Mouse (Mus musculus): ENCODE results near the gene Fkbp9.

The Fkbp9 gene

DNA sequence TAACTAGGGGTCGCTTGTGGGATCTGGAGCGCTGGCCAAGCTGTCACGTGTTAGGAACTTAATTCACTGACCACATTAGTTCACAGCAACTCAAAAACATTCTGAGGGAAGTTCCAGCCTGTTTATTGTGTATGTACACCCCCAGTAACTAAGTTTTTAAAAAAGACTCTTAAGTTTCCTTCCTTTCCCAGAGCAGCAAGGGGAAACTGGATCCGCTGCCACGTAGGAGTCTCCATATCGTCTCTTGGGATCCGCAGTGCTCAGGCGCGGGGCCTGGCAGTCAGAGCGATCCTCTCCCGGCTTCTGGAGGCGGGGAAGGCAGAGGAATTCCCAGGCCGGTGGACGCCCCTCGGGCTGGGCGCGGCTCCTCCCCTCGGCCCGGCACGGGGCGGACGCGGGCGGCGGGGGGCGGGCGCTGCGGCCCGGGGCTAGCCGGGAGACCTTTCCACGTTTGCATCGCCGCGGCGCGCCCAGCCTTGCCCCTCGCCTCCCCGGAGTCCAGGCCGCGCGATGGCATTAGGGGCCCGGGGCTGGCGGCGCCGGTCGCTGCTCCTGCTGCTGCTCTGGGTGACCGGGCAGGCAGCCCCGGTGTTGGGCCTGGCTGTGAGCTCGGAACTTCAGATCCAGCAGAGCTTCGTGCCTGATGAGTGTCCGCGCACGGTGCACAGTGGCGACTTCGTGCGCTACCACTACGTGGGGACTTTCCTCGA, at the start of gene Fkbp9:
Gene Fkbp9, plus strand, starts transcription at position 363 of the 710 bp plus-strand sequence.
- DNase-seq (ENCODE audit: extremely low read depth, insufficient read length, low spot score): peak; percentile 84

DNA sequence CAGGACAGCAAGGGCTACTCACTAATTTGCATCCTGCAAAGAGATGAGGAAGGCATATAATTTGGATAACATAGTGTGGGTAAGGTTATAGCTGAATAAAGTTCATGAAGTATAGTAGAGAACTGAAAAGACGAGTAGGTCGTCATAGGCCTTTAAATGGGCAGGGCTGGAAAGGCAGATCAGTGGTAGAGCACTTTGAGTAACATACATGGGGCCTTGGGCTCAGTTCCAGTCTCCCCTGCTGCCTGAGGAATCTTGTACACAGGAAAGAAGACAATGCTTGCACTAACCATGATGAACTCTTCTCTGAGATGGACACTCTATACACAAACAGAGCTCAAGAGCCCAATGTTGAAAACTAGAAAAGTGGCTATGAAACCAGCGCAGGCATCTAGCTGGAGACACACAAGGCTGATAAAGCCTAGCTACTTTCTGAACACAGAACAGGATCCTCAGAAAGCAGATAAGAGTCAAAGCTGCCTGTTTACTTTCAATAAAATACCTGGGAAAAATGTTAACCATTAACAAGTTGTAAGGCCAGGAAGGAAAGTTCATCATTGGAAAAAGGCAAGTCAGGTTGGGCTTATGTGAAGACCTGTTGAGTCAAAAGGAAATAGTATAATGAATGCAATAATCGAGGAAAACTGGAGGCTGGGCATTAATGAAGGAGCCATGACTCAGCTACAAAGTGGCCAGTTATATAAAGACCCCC, 48.1 kb upstream of the Fkbp9 start:
- no peak for DNase-seq (ENCODE audit: extremely low read depth, insufficient read length, low spot score)

GRCm38 (mm10) chr6:56785068-56785467, 46.8 kb upstream of the Fkbp9 start:
- no peak for DNase-seq (ENCODE audit: extremely low read depth, insufficient read length, low spot score)

DNA sequence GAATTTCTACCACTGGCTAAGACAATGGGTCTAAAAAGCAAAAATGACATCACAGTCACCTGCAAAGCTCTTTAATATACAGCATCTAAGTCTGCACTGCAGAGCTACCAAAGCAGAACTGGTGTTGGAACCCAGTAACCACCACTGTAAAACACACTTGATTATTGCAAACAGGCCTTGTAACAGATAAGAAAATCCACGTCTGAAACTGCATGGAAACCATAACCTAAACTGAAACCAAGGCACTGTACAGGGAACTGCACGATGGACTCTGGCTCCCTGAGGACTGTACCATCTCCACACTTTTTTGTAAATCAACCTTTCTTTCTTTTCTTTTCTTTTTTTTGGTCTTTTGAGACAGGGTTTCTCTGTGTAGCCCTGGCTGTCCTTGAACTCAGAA, 44.2 kb upstream of the Fkbp9 start:
- DNase-seq (ENCODE audit: extremely low read depth, insufficient read length, low spot score): no peak

- no peak for DNase-seq (ENCODE audit: extremely low read depth, insufficient read length, low spot score)
Observed at GRCm38 (mm10) chr6:56789336-56789735, 42.5 kb upstream of the Fkbp9 start.

GRCm38 (mm10) chr6:56794834-56795233, 37.0 kb upstream of the Fkbp9 start:
- no peak for DNase-seq (ENCODE audit: extremely low read depth, insufficient read length, low spot score)

DNA sequence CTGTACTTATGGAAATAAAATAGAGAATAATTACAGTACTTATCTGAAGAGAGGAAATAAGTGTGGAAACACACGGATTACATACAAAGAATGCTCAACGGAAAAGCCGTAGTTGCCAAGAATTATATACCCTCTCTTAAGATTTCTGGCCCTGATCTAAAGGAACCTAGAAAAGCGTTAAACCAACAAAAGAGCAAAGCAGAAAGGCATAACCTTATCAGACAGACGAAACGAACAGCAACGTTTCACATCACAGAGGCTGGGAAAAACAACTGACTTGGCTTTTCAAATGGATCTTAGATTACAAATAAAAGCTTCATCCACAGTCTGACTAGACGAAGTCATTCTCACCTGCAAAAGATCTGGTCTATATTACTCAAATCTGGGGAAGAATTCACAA, 35.6 kb upstream of the Fkbp9 start:
- no peak for DNase-seq (ENCODE audit: extremely low read depth, insufficient read length, low spot score)

GRCm38 (mm10) chr6:56796668-56797141, 35.2 kb upstream of the Fkbp9 start:
- peak; percentile 68 for DNase-seq (ENCODE audit: extremely low read depth, insufficient read length, low spot score)

DNA sequence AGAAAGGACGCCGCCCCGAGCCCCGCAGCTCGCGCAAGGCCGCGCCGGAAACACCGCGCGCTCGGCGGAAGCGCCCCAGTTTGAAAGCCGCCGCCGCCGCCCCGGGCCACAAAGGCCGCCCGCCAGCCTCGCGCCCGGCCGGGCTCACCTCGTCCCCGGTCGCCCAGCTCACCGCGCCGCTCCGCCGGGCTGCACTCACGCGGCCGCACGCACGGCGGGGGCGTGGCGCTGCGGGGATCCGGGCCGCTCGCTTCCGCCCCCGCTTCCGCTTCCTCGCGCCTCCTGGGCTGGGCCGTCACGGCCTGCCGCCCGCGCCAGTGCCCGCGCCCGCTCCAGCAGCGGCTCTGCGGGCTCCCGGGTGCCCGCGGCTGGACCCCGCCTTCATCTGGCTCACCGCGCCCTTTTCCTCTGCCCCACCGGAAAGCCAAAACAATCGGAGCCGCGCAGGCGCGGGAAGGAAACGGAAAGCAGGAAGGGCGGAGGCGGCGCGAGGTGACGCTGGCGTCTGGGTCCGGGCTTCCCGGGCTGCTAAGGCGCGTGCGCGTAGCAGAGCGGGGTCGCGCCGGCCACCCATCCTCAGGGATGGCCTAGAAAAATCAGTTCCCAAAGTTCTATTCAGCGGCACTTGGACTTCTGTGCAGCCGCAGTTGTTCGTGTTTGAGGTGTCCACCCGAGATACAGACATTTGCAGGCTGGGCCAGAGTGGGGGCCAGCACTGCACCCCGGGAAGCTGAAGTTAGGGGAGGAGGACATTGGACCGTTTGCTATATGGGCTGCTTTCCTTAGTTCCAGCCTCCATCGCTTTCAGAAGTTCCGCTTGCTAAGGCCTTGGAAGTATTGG, 34.3 kb upstream of the Fkbp9 start, which contains the start of gene Kbtbd2:
Gene Kbtbd2, minus strand, starts transcription at position 503 of the 841 bp plus-strand sequence.
- peak; percentile 92 for DNase-seq (ENCODE audit: extremely low read depth, insufficient read length, low spot score)

DNA sequence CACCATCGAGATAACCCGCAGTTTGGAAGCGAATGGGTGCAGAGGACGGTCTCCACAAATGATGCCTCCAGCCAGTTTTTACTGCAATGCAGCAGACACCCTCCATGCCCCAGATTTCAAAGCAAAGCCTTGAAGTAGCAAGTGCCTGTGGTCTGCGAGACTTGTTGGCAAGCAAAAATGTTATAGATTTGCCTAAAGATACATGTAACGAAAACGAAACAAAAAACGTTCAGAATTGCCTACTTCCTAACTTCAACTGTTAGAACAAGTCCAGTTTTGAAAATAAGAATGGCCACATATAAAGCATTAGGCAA, 33.8 kb upstream of the Fkbp9 start:
- no peak for DNase-seq (ENCODE audit: extremely low read depth, insufficient read length, low spot score)

DNA sequence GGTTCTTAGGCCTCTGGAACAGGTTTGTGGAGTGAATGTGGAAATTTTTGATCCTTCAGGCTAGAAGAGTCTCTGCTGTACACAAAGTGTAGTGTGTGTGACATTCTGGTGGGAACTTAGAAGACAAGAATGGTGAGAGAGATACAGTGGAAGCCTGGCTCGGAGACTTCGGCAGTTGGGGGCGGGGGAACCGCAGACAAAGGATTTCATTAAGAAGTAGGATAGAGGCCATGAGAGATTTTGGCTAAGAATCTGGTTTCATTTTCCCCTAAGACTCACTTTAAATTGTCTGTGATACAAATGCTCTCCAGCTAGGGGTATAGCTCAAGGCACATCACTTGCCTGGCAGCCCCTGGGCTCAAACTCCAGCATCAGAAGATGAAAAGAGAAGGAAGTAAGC, 26.8 kb upstream of the Fkbp9 start:
- DNase-seq (ENCODE audit: extremely low read depth, insufficient read length, low spot score): no peak

- DNase-seq (ENCODE audit: extremely low read depth, insufficient read length, low spot score): no peak
Observed at GRCm38 (mm10) chr6:56806195-56806594, 25.7 kb upstream of the Fkbp9 start.

DNA sequence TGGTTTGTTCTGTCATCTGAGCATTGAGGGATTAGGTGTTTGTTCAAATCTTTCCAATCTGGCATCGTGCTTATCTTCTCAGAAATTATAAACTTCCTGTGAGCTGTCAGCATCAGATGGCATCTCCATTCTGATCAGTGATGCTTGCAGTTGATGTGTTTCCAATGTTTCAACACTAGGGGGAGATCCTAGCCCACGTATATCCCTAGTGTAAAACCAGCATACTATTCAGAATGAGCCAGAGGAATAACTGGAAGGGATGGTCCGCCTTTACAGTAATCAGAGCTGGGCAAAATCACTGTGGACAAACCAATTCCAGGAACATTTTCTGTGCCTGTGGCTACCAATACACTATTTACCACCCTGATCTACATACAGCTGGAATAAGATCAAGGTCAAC, 23.2 kb upstream of the Fkbp9 start:
- no peak for DNase-seq (ENCODE audit: extremely low read depth, insufficient read length, low spot score)

DNA sequence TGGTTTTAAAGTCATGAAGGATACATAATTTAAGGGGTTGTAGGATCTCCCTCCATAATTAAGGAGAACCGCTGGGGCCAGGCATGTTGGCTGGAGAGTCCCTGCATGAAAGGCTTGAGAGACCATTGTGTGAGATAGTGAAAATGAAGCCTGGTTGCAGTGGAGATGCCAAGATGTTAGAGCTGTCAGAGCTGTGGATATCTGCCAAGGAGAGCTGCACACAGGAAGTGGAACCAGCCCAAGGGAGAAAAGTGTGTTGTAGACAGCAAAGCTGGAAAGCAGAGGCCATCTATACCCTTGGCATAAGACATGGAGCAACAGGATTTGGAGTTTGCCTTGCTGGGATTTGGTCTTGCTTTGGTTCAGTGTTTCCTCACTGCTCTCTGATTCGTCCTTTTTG, 18.5 kb upstream of the Fkbp9 start:
- DNase-seq (ENCODE audit: extremely low read depth, insufficient read length, low spot score): no peak

- no peak for DNase-seq (ENCODE audit: extremely low read depth, insufficient read length, low spot score)
Observed at GRCm38 (mm10) chr6:56818436-56819123, 13.3 kb upstream of the Fkbp9 start.

DNA sequence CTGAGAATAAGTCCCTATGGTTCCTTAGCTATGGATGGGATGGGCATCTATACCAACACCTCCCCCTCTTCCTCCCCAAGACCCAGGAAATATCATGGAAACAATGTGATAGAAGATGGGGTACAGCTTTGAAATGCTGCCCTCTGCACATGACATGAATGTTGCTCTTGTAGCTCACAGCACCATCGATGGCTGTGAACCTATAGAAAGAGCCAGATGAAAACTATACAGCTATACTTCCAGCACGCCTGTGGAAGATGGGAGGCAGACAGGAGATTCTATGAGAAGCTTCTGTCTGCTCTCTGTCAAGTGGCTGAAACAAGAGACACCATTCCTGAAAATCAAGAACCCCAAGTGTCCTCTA, 12.8 kb upstream of the Fkbp9 start:
- no peak for DNase-seq (ENCODE audit: extremely low read depth, insufficient read length, low spot score)

- no peak for DNase-seq (ENCODE audit: extremely low read depth, insufficient read length, low spot score)
Observed at GRCm38 (mm10) chr6:56825657-56826056, 6.2 kb upstream of the Fkbp9 start.

- no peak for DNase-seq (ENCODE audit: extremely low read depth, insufficient read length, low spot score)
Observed at GRCm38 (mm10) chr6:56832407-56832796, 543 bp downstream of the Fkbp9 start.

GRCm38 (mm10) chr6:56832830-56833229, 971 bp downstream of the Fkbp9 start:
- no peak for DNase-seq (ENCODE audit: extremely low read depth, insufficient read length, low spot score)

DNA sequence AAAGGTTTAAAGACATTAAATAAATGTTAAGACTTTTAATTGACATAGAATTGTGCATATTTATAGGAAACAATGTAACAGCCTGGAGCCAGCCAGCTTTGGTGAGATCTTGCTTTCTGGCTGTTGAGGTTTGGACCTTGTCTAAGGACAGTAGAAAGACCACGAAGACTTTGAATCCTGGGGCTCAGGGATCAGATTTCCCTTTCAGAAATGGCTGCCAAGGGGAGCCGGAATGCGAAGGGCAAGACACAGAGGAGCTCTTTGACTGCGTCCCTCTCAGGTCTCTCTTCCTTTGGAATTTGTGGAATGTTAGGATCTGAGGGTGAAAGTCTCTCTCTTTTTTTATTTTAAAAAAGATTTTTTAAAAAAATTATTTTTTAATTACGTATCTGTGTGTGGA, 2.9 kb downstream of the Fkbp9 start:
- no peak for DNase-seq (ENCODE audit: extremely low read depth, insufficient read length, low spot score)

DNA sequence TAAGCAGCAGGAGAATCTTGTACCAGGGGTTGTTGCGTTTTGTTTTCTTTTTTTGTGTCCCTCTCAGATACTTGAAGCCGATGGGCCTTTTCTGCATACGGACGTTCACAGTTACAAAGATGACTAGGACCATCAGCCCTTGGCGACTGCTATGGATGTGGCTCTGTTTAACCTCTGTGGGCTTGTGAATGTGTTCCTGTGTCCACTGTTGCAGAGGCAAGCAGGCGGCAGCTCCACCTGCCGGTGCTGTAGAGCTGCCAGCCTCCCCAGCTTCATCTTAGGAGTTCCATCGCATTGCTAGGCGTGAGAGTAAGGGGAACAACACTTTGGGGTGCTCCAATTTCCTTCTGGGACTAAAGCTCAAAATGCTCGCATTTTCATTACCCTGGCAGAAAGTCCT, 3.7 kb downstream of the Fkbp9 start:
- no peak for DNase-seq (ENCODE audit: extremely low read depth, insufficient read length, low spot score)
